Mouse (Mus musculus): ENCODE measurements around the gene Olfr522. TPM values are rescaled to one million over a fixed set of nuclear protein-coding genes. Genes with fewer than 3 reads are reported as not detected.

The Olfr522 gene
- not detected in 2 replicates for polyA plus RNA-seq (2015; fragmentation: Nextera tagmentation; extraction: Ambion mirVana)

DNA sequence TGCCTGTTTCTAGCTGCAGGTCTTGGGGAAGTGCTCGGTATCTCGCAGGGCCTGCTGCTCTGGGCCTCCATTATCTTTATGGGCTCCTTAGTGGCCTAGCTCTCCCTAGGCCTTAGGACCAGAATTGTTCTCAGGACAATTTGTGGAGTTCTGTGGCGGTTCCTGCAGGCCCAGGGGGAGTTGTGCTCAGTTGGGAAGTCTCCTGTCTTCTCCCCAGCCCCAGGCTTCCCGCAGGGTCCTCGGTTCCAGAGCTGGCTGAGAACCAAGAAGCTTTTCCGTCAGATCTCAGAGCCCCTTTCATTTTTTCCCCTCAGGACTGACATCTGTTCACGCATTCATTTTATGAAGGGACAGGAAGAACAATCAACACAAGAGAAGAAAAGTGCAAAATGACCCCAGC is at the start of gene Olfr522:
Gene Olfr522, minus strand, starts transcription at position 101 of the 400 bp plus-strand sequence.
- Histone ChIP-seq H3K4me1 (no peaks in the 10 kb centered on the region), H3K36me3 (no peaks in the 10 kb centered on the region), H3K9me3 (replicated peaks) (no peaks in the 10 kb centered on the region), H3K9ac (no peak within 1 kb of the TSS), H3K4me2 (no peak within 1 kb of the TSS), H3K27ac (no peak within 1 kb of the TSS), H3K4me3 (replicated peaks) (no peak within 1 kb of the TSS), H3K27me3 (0 out of 2 replicates have a peak, but pooled peaks cover 4% of the 10 kb centered on the region)
- 75% methylated on average over 7 of the region's 7 CpGs for WGBS
- ATAC-seq (replicated peaks; ENCODE audit: low FRiP score), result no peak

DNA sequence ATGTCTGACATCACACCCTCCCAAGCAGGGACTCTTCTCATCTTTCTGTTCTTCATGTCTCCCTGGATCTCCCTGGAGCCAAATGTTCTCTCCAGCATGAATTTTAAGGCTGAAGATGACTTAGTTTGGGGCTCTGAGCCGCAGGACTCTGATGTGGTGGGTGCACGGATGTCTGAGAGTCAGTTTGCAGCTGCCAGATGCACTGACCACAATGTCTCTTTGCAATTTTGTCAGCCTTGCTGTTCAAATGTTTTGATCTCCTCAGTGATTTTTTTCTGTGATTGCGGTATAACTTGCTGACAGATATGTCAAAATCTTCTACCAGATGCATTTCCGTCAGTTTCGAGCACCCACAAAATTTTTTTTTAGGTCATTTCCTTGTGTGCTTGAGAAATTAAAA is 49.3 kb upstream of the Olfr522 start:
- Histone ChIP-seq H3K9ac (no peak overlapping the region), H3K27me3 (peaks cover 2% of the 10 kb centered on the region; the same call in 1 of the 2 replicates), H3K9me3 (replicated peaks) (no peaks in the 10 kb centered on the region), H3K4me3 (replicated peaks) (no peak overlapping the region), H3K36me3 (no peaks in the 10 kb centered on the region), H3K27ac (no peak overlapping the region), H3K4me2 (no peak overlapping the region), H3K4me1 (no peaks in the 10 kb centered on the region)
- no peak for ATAC-seq (replicated peaks; ENCODE audit: low FRiP score)
- 88% methylated on average over 5 of the region's 5 CpGs for WGBS

DNA sequence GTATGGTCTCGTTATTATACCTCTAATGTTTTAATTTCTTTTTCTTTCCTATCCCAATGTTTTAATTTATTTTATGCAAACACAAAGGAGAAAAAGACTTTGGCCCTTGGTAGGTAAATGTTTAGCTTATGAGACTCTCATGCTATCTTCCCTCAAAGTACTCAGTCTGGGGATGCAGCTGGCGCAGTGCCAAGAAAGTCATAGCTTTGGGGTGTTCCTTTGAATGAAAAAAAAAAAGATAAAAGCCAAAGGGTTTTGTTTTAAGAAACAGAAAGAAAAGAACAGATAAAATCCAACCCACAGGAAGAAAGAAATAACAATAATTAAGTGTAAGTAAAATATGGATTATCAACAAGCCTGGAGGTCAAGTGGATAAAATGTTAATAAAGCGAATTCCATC is 44.1 kb upstream of the Olfr522 start:
- no peak overlapping the region for H3K27ac ChIP-seq
- 85% methylated on average over 3 of the region's 3 CpGs for WGBS
- H3K27me3 ChIP-seq, result peaks cover 2% of the 10 kb centered on the region; the same call in 1 of the 2 replicates
- H3K36me3 ChIP-seq, result no peaks in the 10 kb centered on the region
- no peaks in the 10 kb centered on the region for H3K4me1 ChIP-seq
- ATAC-seq (replicated peaks; ENCODE audit: low FRiP score), result no peak
- no peak overlapping the region for H3K9ac ChIP-seq
- H3K9me3 ChIP-seq (replicated peaks), result no peaks in the 10 kb centered on the region
- H3K4me2 ChIP-seq, result no peak overlapping the region
- H3K4me3 ChIP-seq (replicated peaks), result no peak overlapping the region

DNA sequence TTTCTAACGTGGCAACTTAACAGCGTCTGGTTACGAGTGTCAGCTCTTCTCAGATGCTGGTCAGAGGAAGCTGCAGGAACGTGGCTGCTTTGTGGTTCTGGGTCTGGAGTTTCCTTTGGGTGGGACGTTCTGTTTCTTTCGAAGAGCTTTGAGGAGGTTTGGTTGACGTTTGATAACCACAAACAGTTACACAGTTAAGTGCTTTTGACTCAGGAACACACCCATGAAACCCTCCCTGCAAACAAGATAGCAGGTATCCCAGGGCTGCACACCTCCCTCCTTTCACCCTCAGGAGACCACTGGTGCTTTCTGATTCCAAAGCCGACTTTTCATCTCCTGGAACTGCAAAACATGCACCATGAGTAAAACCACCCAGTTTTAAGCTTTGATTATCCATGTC is 43.6 kb upstream of the Olfr522 start:
- no peaks in the 10 kb centered on the region for H3K36me3 ChIP-seq
- ATAC-seq (replicated peaks; ENCODE audit: low FRiP score), result no peak
- no peak overlapping the region for H3K4me3 ChIP-seq (replicated peaks)
- WGBS, result 77% methylated on average over 8 of the region's 8 CpGs
- no peaks in the 10 kb centered on the region for H3K9me3 ChIP-seq (replicated peaks)
- no peaks in the 10 kb centered on the region; the same call in 1 of the 2 replicates for H3K27me3 ChIP-seq
- no peak overlapping the region for H3K4me2 ChIP-seq
- no peak overlapping the region for H3K27ac ChIP-seq
- H3K4me1 ChIP-seq, result no peaks in the 10 kb centered on the region
- no peak overlapping the region for H3K9ac ChIP-seq

DNA sequence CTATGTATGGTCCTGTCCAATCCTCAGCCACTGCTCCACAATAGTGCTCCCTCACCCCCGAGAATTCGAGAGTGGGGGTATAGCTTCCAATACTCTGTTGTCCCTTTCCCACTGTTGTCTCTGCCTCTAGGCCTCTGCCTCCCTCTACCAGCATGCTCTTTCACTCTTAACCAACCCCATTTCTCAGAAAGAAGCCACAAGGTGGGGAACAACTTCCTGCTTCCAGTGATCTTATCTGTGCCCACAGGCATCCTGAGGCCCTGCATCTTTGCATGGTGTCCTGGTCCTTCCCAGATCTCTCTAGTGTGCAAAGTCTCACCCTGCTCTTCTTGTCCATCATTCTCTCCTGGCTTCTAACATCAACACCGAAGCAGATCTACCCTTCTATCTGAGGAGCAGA is 42.3 kb upstream of the Olfr522 start:
- Histone ChIP-seq H3K27me3 (no peaks in the 10 kb centered on the region; the same call in 1 of the 2 replicates), H3K4me2 (no peak overlapping the region), H3K9ac (no peak overlapping the region), H3K36me3 (no peaks in the 10 kb centered on the region), H3K27ac (no peak overlapping the region), H3K4me1 (no peaks in the 10 kb centered on the region), H3K4me3 (replicated peaks) (no peak overlapping the region), H3K9me3 (replicated peaks) (no peaks in the 10 kb centered on the region)
- ATAC-seq (replicated peaks; ENCODE audit: low FRiP score), result no peak
- 91% methylated on average over 3 of the region's 3 CpGs for WGBS

DNA sequence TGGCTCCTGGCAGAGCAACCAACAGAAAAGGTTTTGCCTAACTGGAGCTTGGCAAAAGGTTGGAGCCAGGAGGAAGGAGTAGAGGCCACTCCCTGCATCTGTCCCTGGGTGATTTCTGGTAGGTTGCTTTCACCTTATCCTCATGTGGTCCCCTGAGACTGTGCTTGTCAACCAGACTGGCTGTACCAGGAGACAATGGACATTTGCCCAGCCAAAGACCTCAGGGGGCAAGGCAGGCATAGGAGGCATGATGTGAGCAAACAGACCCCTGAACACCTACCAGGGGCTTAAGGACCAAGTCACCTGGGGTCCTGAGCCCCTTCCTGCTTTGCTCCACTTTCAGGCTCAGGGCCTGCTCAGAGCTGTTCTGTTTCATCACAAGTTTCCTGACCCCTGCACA is 41.3 kb upstream of the Olfr522 start, which contains the start of gene Olfr524:
Gene Olfr524, minus strand, starts transcription at position 101 of the 400 bp plus-strand sequence.
- no peak for ATAC-seq (replicated peaks; ENCODE audit: low FRiP score)
- H3K4me3 ChIP-seq (replicated peaks), result no peak within 1 kb of the TSS
- no peak within 1 kb of the TSS for H3K4me2 ChIP-seq
- H3K4me1 ChIP-seq, result no peaks in the 10 kb centered on the region
- no peaks in the 10 kb centered on the region for H3K9me3 ChIP-seq (replicated peaks)
- no peaks in the 10 kb centered on the region for H3K36me3 ChIP-seq
- H3K27ac ChIP-seq, result no peak within 1 kb of the TSS
- no peaks in the 10 kb centered on the region; the same call in 1 of the 2 replicates for H3K27me3 ChIP-seq
- H3K9ac ChIP-seq, result no peak within 1 kb of the TSS

DNA sequence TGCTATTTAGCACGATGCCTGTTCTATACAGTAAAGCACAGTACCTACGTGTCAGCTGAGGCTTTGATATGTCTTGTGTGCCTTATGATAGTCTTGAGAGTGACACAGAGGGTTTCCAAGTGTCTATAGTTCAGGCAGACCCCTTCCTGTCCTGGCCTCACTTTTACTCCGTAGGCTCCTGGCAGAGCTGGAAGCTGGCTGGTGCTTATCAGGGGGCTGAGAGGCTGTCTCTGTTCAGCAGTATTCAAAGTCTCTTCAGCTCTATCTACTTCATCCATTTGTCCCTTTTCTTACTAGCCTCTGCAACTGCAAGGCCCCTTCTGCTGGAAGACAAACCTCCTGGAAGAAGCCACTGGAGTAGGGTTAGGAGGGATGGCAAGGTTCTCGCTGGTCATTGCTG is 36.5 kb upstream of the Olfr522 start:
- 81% methylated on average over 4 of the region's 4 CpGs for WGBS
- no peaks in the 10 kb centered on the region for H3K27me3 ChIP-seq
- no peak overlapping the region for H3K4me2 ChIP-seq
- H3K9me3 ChIP-seq (replicated peaks), result no peaks in the 10 kb centered on the region
- no peak for ATAC-seq (replicated peaks; ENCODE audit: low FRiP score)
- H3K4me1 ChIP-seq, result no peaks in the 10 kb centered on the region
- no peaks in the 10 kb centered on the region for H3K36me3 ChIP-seq
- no peak overlapping the region for H3K9ac ChIP-seq
- no peak overlapping the region for H3K4me3 ChIP-seq (replicated peaks)
- no peak overlapping the region for H3K27ac ChIP-seq

DNA sequence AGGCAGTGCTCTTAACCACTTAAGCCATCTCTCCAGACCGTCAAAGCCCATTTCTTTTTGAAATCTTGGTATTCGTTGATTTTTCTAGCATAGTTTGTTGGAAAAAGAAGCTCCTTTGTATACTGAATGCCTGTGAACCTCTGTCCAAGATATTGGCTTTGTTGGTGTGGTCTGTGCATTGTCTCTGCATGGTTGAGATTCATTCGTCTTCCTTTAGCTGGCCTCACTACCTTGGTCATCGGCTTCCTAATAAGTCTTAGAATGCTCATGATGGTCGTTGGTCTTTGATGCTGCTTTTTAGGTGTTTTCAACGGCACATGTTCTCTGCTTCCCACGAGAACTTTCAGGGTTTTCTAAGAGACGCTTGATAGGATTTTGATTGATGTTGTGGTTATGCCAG is 31.4 kb upstream of the Olfr522 start:
- Histone ChIP-seq H3K4me1 (no peaks in the 10 kb centered on the region), H3K9me3 (replicated peaks) (no peaks in the 10 kb centered on the region), H3K4me3 (replicated peaks) (no peak overlapping the region), H3K9ac (no peak overlapping the region), H3K27me3 (no peaks in the 10 kb centered on the region), H3K27ac (no peak overlapping the region), H3K4me2 (no peak overlapping the region), H3K36me3 (no peaks in the 10 kb centered on the region)
- WGBS, result 85% methylated on average over 8 of the region's 8 CpGs
- no peak for ATAC-seq (replicated peaks; ENCODE audit: low FRiP score)

DNA sequence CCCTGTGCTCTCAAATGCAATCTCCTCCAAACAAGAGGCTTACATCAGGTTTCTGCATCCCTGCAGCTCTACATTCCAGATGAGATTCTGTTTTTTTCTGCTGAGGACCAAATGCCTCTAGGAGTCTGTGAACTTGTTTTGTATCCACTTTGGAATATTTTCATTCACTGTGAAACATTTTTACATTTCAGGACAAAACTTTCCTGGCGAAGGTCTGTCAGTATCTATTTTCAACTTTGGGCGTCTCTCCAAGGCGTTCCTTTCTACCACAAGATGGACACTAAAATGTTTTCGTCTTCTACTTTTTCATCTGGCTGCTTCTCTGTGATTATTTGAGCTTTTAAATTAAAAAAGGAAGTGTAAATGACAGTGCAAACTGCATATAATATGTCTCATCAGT is 29.5 kb upstream of the Olfr522 start:
- H3K4me2 ChIP-seq, result no peak overlapping the region
- H3K4me1 ChIP-seq, result no peaks in the 10 kb centered on the region
- WGBS, result 87% methylated on average over 4 of the region's 4 CpGs
- no peak overlapping the region for H3K9ac ChIP-seq
- no peaks in the 10 kb centered on the region for H3K27me3 ChIP-seq
- no peak overlapping the region for H3K27ac ChIP-seq
- H3K4me3 ChIP-seq (replicated peaks), result no peak overlapping the region
- ATAC-seq (replicated peaks; ENCODE audit: low FRiP score), result no peak
- H3K9me3 ChIP-seq (replicated peaks), result no peaks in the 10 kb centered on the region
- no peaks in the 10 kb centered on the region for H3K36me3 ChIP-seq

DNA sequence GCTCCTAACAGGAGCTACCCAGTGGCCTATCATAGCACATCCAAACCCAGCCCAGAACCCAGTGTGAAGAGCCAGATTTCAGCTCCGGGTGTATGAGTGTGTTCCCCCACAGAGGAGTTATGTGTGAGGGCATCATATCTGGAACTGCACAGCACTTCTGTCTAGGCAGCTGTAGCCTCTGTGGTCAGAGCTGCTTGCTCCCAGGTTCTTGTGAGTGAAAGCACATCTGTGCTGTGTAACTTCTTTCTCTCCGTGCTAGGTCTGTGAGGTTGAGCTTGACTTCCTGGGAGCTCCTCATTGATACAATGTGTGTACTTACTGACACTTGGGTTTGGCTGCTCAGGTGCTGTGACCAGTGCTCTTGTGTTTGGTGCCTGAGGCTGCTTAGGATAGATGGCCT is 28.3 kb upstream of the Olfr522 start:
- Histone ChIP-seq H3K4me2 (no peak overlapping the region), H3K4me1 (no peaks in the 10 kb centered on the region), H3K27me3 (no peaks in the 10 kb centered on the region), H3K27ac (no peak overlapping the region), H3K36me3 (no peaks in the 10 kb centered on the region), H3K4me3 (replicated peaks) (no peak overlapping the region), H3K9me3 (replicated peaks) (no peaks in the 10 kb centered on the region), H3K9ac (no peak overlapping the region)
- 87% methylated on average over 2 of the region's 2 CpGs for WGBS
- ATAC-seq (replicated peaks; ENCODE audit: low FRiP score), result no peak

DNA sequence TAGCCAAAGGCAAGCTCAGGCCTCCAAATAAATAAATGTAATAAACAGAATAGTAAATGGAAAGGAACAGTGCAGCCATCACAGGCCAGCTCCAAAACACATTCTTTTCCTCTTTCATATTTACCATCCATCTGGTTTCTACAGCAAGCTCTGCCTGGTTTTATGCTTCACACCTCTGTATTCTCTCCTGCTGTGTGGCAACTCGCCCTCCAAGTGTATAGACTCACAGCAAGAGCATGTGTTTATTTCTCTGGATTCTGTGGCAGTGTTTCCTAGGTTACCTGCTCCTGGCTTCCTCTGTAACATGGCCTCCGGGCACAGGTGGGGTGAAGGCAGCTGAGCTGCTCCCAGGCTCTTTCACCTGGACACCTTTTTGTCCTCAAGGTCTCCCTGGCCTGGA is 27.9 kb upstream of the Olfr522 start:
- no peak overlapping the region for H3K9ac ChIP-seq
- no peak overlapping the region for H3K4me3 ChIP-seq (replicated peaks)
- no peaks in the 10 kb centered on the region for H3K27me3 ChIP-seq
- no peak overlapping the region for H3K27ac ChIP-seq
- H3K9me3 ChIP-seq (replicated peaks), result no peaks in the 10 kb centered on the region
- no peaks in the 10 kb centered on the region for H3K36me3 ChIP-seq
- 62% methylated on average over 2 of the region's 2 CpGs for WGBS
- no peaks in the 10 kb centered on the region for H3K4me1 ChIP-seq
- no peak for ATAC-seq (replicated peaks; ENCODE audit: low FRiP score)
- H3K4me2 ChIP-seq, result no peak overlapping the region

DNA sequence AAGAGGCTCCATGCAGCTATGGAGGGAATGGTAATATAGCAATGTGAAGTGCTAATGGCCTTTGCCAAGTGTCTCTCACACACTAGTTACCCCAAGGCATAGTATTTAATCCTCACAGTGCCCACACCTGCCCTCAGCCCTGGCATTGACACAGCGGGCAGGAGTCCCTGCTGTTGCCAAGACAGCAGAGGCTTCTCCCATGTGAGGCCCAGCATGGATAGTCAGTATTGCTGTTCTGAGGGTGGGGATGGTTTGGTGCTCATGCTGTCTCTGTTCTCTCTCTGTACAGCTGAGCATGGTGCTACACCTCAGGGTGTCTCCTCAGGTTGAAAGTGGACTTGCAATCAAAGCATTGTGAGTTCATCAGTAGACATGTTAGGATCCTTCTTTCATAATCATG is 25.9 kb upstream of the Olfr522 start:
- Histone ChIP-seq H3K27me3 (0 out of 2 replicates have a peak, but pooled peaks cover 3% of the 10 kb centered on the region), H3K4me2 (no peak overlapping the region), H3K36me3 (no peaks in the 10 kb centered on the region), H3K4me1 (no peaks in the 10 kb centered on the region), H3K9me3 (replicated peaks) (no peaks in the 10 kb centered on the region), H3K9ac (no peak overlapping the region), H3K27ac (no peak overlapping the region), H3K4me3 (replicated peaks) (no peak overlapping the region)
- no peak for ATAC-seq (replicated peaks; ENCODE audit: low FRiP score)
- 100% methylated on average over 1 of the region's 1 CpGs for WGBS
